Mouse (Mus musculus): ENCODE results near the gene Zdhhc19.

- TF ChIP-seq GATA1 (IDR thresholded peaks at IDR 0.05; ENCODE audit: low read length) (no peak), TAL1 (IDR thresholded peaks at IDR 0.05; ENCODE audit: low read length) (no peak)
These were observed 24.3 kb downstream of the Zdhhc19 start for GRCm38 (mm10) chr16:32520372-32520748.

All from erythroblast, embryonic 14.5 days (primary cell).